Mouse (Mus musculus): Measurements from ENCODE around the gene Per1. TPM values are rescaled to one million over a fixed set of nuclear protein-coding genes. Genes with fewer than 3 reads are reported as not detected.

The Per1 gene
- total and polyA plus RNA-seq, 3 experiments = 36.4 to 79.8 (median 44.4) TPM

DNA sequence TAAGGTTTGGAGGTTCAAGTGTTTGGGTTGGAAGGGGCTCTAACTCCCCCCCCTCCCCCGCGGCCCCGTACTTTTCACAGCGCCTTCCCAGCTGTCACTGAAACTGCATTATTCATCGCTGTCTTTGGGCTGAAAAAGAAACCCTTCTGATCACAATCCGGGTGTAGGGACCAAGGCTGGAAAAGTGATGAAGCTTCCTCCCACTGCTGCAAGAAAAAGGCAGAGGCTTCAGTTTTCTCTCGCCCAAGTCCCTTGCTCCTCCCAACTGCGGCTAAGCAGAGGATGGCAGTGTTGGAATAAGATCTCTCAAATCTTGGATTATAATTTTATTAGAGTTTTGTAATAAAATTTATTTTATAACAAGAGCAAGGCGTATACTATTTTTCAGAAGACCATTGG, 22.4 kb upstream of the Per1 start:
- H3K4me3 ChIP-seq = peak overlapping the region; percentile 44; the same call in 1 of the 2 replicates
- H3K79me2 ChIP-seq (replicated peaks; ENCODE audit: control insufficient read depth, insufficient read depth, low read length) = no peaks in the 10 kb centered on the region
- no peak for DNase-seq
- no peaks in the 10 kb centered on the region for H3K27me3 ChIP-seq (ENCODE audit: control insufficient read depth, insufficient read depth, low read length)
- H3K4me1 ChIP-seq (ENCODE audit: control insufficient read depth, insufficient read depth, low read length) = peaks cover 6% of the 10 kb centered on the region
- no peak for TF ChIP-seq POLR2A (IDR thresholded peaks at IDR 0.05; ENCODE audit: insufficient read depth, low read depth, low read length)
- no peak for TF ChIP-seq CTCF (IDR thresholded peaks at IDR 0.05)
- TF ChIP-seq EP300 (IDR thresholded peaks at IDR 0.05; ENCODE audit: insufficient read depth, low read depth, low read length) = no peak
- H3K27ac ChIP-seq = peak overlapping the region; percentile 95
- intact Hi-C loops (cut with DNase I) = loop anchor here (2.0 kb wide), 1 partner anchor 16 kb away; the partner anchor contains the start of gene Vamp2
- H3K9ac ChIP-seq (ENCODE audit: low read depth, low read length) = peak overlapping the region; percentile 73
- 12% methylated on average over 9 of the region's 9 CpGs for WGBS
- H3K36me3 ChIP-seq (ENCODE audit: control insufficient read depth, insufficient read depth, low read length) = no peaks in the 10 kb centered on the region

DNA sequence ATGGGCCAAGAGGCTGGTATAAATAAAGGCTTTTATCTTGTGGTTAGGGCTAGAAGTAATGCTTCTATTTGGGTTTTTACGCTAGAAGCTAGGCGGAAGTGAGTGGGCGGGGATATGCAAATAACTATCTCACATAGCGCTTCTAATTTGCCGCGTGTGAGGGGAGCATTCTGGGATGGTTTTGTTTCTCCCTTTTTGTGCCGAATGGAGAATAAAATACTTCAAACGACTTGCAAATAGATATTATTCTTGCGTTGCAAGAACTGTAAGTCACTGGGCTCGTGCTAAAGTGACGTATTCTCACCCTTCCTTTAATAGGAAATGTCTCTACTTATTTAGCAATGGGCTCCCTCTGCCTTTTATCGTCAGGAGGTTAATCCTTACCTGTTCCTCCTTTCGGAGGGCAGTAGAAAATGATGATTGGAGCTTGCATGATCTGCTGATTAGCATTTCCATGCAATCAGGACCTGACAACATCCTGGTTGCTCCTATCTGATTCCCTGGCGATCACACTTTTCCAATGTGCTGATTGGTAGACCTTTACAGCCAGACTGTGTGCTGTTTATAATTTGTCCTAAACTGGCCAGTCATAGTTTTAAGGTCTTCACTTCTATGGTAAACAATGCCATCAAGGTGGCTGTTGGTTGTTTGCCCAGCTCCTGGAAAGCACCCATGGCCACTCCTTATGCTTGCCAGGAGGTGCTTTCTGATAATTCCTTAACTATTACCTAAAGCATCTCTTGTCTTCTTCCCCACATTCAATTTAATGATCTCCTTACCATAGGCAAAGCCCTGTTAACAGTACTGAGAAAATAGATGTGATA, 21.7 kb upstream of the Per1 start:
- H3K9ac ChIP-seq (ENCODE audit: low read depth, low read length) = peak overlapping the region; percentile 90
- peak; percentile 53 for TF ChIP-seq CTCF (IDR thresholded peaks at IDR 0.05)
- peak; percentile 97 for TF ChIP-seq POLR2A (IDR thresholded peaks at IDR 0.05; ENCODE audit: insufficient read depth, low read depth, low read length)
- no peak for TF ChIP-seq EP300 (IDR thresholded peaks at IDR 0.05; ENCODE audit: insufficient read depth, low read depth, low read length)
- intact Hi-C loops (cut with DNase I) = loop anchor here (2.0 kb wide), 1 partner anchor 16 kb away; the partner anchor contains the start of gene Vamp2
- peak; percentile 74 to 85 for DNase-seq
- peak overlapping the region; percentile 44 for H3K4me3 ChIP-seq
- no peaks in the 10 kb centered on the region for H3K79me2 ChIP-seq (replicated peaks; ENCODE audit: control insufficient read depth, insufficient read depth, low read length)
- no peaks in the 10 kb centered on the region for H3K36me3 ChIP-seq (ENCODE audit: control insufficient read depth, insufficient read depth, low read length)
- H3K27ac ChIP-seq = peak overlapping the region; percentile 95
- no peaks in the 10 kb centered on the region for H3K27me3 ChIP-seq (ENCODE audit: control insufficient read depth, insufficient read depth, low read length)
- H3K4me1 ChIP-seq (ENCODE audit: control insufficient read depth, insufficient read depth, low read length) = peaks cover 4% of the 10 kb centered on the region
- 2% methylated on average over 14 of the region's 14 CpGs for WGBS

DNA sequence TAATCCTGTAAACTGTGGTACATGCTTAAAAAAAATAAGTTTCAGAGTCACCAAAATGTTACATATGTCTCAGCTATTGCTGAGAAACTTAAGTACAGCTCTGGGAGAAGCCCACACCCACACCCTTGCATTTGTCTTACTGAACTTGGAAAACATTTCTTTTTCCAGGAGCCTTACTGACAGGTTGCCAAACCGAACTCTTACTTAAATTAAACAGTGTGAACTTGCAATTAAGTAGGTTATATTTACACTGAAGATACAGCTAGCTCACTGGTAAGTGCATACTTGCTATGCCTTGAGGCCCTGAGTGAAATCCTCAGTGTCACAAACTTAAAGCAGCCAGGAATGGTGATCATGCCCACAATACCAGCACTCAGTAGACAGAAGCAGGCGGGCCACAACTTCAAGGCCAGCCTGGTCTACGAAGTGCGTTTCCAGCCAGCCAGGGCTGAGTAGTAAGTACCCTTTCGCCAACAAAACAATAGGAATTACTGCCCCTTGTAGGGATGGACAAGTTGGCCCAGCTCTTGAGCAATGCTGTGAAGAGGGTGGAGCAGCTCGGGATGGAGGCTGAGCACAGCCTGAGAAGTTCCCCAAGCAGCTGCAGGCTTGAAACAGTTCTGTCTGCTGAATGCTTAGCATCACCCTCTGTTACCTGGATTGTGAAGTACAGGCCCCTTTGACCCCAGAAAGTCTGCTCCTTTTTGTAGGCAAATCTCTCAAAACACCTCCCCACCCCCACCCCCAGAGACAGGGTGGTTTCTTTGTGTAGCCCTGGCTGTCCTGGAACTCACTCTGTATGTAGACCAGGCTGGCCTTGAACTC, 20.9 kb upstream of the Per1 start:
- no peak for DNase-seq
- Histone ChIP-seq H3K79me2 (replicated peaks; ENCODE audit: control insufficient read depth, insufficient read depth, low read length) (no peaks in the 10 kb centered on the region), H3K4me3 (no peak overlapping the region; the same call in 1 of the 2 replicates), H3K4me1 (ENCODE audit: control insufficient read depth, insufficient read depth, low read length) (peaks cover 4% of the 10 kb centered on the region), H3K27me3 (ENCODE audit: control insufficient read depth, insufficient read depth, low read length) (no peaks in the 10 kb centered on the region), H3K36me3 (ENCODE audit: control insufficient read depth, insufficient read depth, low read length) (no peaks in the 10 kb centered on the region), H3K27ac (peak overlapping the region; percentile 95), H3K9ac (ENCODE audit: low read depth, low read length) (0 out of 2 replicates have a peak overlapping the region, but pooled peaks have one; percentile 19)
- intact Hi-C loops (cut with DNase I) = loop anchor here (2.0 kb wide), 1 partner anchor 15 kb away; the partner anchor contains the start of gene Vamp2
- 50% methylated on average over 6 of the region's 6 CpGs for WGBS
- TF ChIP-seq CTCF (IDR thresholded peaks at IDR 0.05) (no peak), EP300 (IDR thresholded peaks at IDR 0.05; ENCODE audit: insufficient read depth, low read depth, low read length) (no peak), POLR2A (IDR thresholded peaks at IDR 0.05; ENCODE audit: insufficient read depth, low read depth, low read length) (no peak)

DNA sequence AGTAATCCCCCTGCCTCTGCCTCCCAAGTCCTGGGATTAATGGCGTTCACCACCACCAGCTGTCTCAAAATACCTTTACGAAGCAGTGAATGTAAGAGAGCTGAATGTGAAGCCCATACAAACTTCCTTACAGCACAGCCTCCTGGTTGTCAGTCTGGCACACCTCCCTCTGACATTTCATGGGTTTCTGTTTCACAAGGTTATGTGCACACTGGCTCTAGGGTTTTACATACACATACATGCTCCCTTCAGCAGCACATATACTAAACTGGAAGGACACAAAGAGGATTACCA, 20.3 kb upstream of the Per1 start:
- no peak for DNase-seq
- H3K79me2 ChIP-seq (replicated peaks; ENCODE audit: control insufficient read depth, insufficient read depth, low read length) = no peaks in the 10 kb centered on the region
- no peak overlapping the region for H3K9ac ChIP-seq (ENCODE audit: low read depth, low read length)
- 65% methylated on average over 2 of the region's 2 CpGs for WGBS
- H3K4me3 ChIP-seq = no peak overlapping the region
- no peak for TF ChIP-seq EP300 (IDR thresholded peaks at IDR 0.05; ENCODE audit: insufficient read depth, low read depth, low read length)
- TF ChIP-seq POLR2A (IDR thresholded peaks at IDR 0.05; ENCODE audit: insufficient read depth, low read depth, low read length) = no peak
- no peak for TF ChIP-seq CTCF (IDR thresholded peaks at IDR 0.05)
- H3K4me1 ChIP-seq (ENCODE audit: control insufficient read depth, insufficient read depth, low read length) = peaks cover 4% of the 10 kb centered on the region
- no peak overlapping the region for H3K27ac ChIP-seq
- no peaks in the 10 kb centered on the region for H3K36me3 ChIP-seq (ENCODE audit: control insufficient read depth, insufficient read depth, low read length)
- H3K27me3 ChIP-seq (ENCODE audit: control insufficient read depth, insufficient read depth, low read length) = no peaks in the 10 kb centered on the region
- intact Hi-C loops (cut with DNase I) = no loop called here

DNA sequence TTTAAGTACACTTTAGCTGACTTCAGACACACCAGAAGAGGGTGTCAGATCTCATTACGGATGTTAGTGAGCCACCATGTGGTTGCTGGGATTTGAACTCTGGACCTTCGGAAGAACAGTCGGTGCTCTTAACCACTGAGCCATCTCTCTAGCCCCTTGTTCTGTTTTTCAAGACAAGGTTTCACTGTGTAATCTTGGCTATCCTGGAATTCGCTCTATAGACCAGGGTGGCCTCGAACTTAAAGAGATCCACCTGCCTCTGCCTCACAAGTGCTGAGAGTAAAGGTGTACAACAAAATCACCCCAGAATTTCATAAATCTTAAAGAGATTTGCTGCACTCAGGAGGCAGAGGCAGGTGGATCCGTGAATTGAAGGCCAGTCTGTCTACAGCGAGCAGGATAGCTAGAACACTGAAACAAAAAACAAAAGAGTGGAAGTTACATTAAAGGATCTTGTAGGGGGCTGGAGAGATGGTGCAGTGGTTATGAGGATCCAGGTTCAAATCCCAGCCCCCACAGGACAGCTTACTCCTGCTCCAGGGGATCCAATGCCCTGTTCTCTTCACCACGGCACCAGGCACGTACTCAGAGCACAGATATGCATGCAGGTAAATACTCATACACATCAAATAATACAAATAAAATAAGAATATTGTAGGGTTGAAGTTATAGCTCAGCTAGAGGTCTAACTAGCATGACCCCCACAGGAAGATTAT, 19.1 kb upstream of the Per1 start:
- no peak overlapping the region for H3K27ac ChIP-seq
- no peak overlapping the region for H3K4me3 ChIP-seq
- H3K4me1 ChIP-seq (ENCODE audit: control insufficient read depth, insufficient read depth, low read length) = peaks cover 3% of the 10 kb centered on the region; the same call in 1 of the 2 replicates
- no peak overlapping the region for H3K9ac ChIP-seq (ENCODE audit: low read depth, low read length)
- H3K27me3 ChIP-seq (ENCODE audit: control insufficient read depth, insufficient read depth, low read length) = no peaks in the 10 kb centered on the region
- TF ChIP-seq EP300 (IDR thresholded peaks at IDR 0.05; ENCODE audit: insufficient read depth, low read depth, low read length) (no peak), POLR2A (IDR thresholded peaks at IDR 0.05; ENCODE audit: insufficient read depth, low read depth, low read length) (no peak), CTCF (IDR thresholded peaks at IDR 0.05) (no peak)
- H3K79me2 ChIP-seq (replicated peaks; ENCODE audit: control insufficient read depth, insufficient read depth, low read length) = no peaks in the 10 kb centered on the region
- WGBS = 55% methylated on average over 9 of the region's 9 CpGs
- no peak for DNase-seq
- no peaks in the 10 kb centered on the region for H3K36me3 ChIP-seq (ENCODE audit: control insufficient read depth, insufficient read depth, low read length)
- intact Hi-C loops (cut with DNase I) = no loop called here
